Mouse (Mus musculus): Measurements from ENCODE around the gene Mcm10. TPM values are rescaled to one million over a fixed set of nuclear protein-coding genes. Genes with fewer than 3 reads are reported as not detected.

The Mcm10 gene
- polyA plus RNA-seq, 1 experiment = 4.8 TPM

- H3K4me1 ChIP-seq (ENCODE audit: control insufficient read depth, insufficient read depth, insufficient read length) = 0 out of 2 replicates have a peak, but pooled peaks cover 4% of the 10 kb centered on the region
- TF ChIP-seq POLR2A (IDR thresholded peaks at IDR 0.05; ENCODE audit: low read depth, low read length) (no peak), CTCF (IDR thresholded peaks at IDR 0.05; ENCODE audit: extremely low read depth, insufficient read depth, insufficient read length, insufficient replicate concordance) (no peak)
- H3K27ac ChIP-seq (ENCODE audit: insufficient read depth, low read length) = no peak overlapping the region
- no peaks in the 10 kb centered on the region for H3K36me3 ChIP-seq (ENCODE audit: control insufficient read depth, insufficient read depth, low read length)
- peak overlapping the region; percentile 64; the same call in 1 of the 2 replicates for H3K4me3 ChIP-seq (ENCODE audit: extremely low read depth, insufficient read depth, insufficient read length)
- no peak for DNase-seq (ENCODE audit: low read depth in 1 of 2, low spot score in 2 of 2)
- WGBS = 8% methylated on average over 8 of the region's 8 CpGs
- H3K27me3 ChIP-seq (ENCODE audit: control insufficient read depth, insufficient read depth, low read length) = no peaks in the 10 kb centered on the region
Observed at GRCm38 (mm10) chr2:5011898-5012490, 597 bp downstream of the Mcm10 start.

GRCm38 (mm10) chr2:5007107-5007506 lies 5.5 kb downstream of the Mcm10 start:
- Histone ChIP-seq H3K4me1 (ENCODE audit: control insufficient read depth, insufficient read depth, insufficient read length) (no peaks in the 10 kb centered on the region), H3K36me3 (ENCODE audit: control insufficient read depth, insufficient read depth, low read length) (no peaks in the 10 kb centered on the region), H3K27ac (ENCODE audit: insufficient read depth, low read length) (no peak overlapping the region), H3K4me3 (ENCODE audit: extremely low read depth, insufficient read depth, insufficient read length) (no peak overlapping the region), H3K27me3 (ENCODE audit: control insufficient read depth, insufficient read depth, low read length) (no peaks in the 10 kb centered on the region)
- 94% methylated on average over 4 of the region's 4 CpGs for WGBS
- TF ChIP-seq POLR2A (IDR thresholded peaks at IDR 0.05; ENCODE audit: low read depth, low read length) (no peak), CTCF (IDR thresholded peaks at IDR 0.05; ENCODE audit: extremely low read depth, insufficient read depth, insufficient read length, insufficient replicate concordance) (no peak)
- DNase-seq (ENCODE audit: low read depth in 1 of 2, low spot score in 2 of 2) = no peak

- no peak for DNase-seq (ENCODE audit: low read depth in 1 of 2, low spot score in 2 of 2)
- TF ChIP-seq CTCF (IDR thresholded peaks at IDR 0.05; ENCODE audit: extremely low read depth, insufficient read depth, insufficient read length, insufficient replicate concordance) (no peak), POLR2A (IDR thresholded peaks at IDR 0.05; ENCODE audit: low read depth, low read length) (no peak)
- no peaks in the 10 kb centered on the region for H3K36me3 ChIP-seq (ENCODE audit: control insufficient read depth, insufficient read depth, low read length)
- H3K27me3 ChIP-seq (ENCODE audit: control insufficient read depth, insufficient read depth, low read length) = no peaks in the 10 kb centered on the region
- 94% methylated on average over 6 of the region's 6 CpGs for WGBS
- no peak overlapping the region for H3K4me3 ChIP-seq (ENCODE audit: extremely low read depth, insufficient read depth, insufficient read length)
- H3K4me1 ChIP-seq (ENCODE audit: control insufficient read depth, insufficient read depth, insufficient read length) = no peaks in the 10 kb centered on the region
- no peak overlapping the region for H3K27ac ChIP-seq (ENCODE audit: insufficient read depth, low read length)
Observed at GRCm38 (mm10) chr2:5001266-5001665, 11.3 kb downstream of the Mcm10 start.

- 72% methylated on average over 3 of the region's 3 CpGs for WGBS
- H3K27me3 ChIP-seq (ENCODE audit: control insufficient read depth, insufficient read depth, low read length) = no peaks in the 10 kb centered on the region
- H3K36me3 ChIP-seq (ENCODE audit: control insufficient read depth, insufficient read depth, low read length) = no peaks in the 10 kb centered on the region
- no peak for DNase-seq (ENCODE audit: low read depth in 1 of 2, low spot score in 2 of 2)
- no peaks in the 10 kb centered on the region for H3K4me1 ChIP-seq (ENCODE audit: control insufficient read depth, insufficient read depth, insufficient read length)
- TF ChIP-seq POLR2A (IDR thresholded peaks at IDR 0.05; ENCODE audit: low read depth, low read length) (no peak), CTCF (IDR thresholded peaks at IDR 0.05; ENCODE audit: extremely low read depth, insufficient read depth, insufficient read length, insufficient replicate concordance) (no peak)
- no peak overlapping the region for H3K4me3 ChIP-seq (ENCODE audit: extremely low read depth, insufficient read depth, insufficient read length)
- no peak overlapping the region for H3K27ac ChIP-seq (ENCODE audit: insufficient read depth, low read length)
Observed at GRCm38 (mm10) chr2:4998905-4999304, 13.7 kb downstream of the Mcm10 start.

- no peaks in the 10 kb centered on the region for H3K27me3 ChIP-seq (ENCODE audit: control insufficient read depth, insufficient read depth, low read length)
- H3K4me3 ChIP-seq (ENCODE audit: extremely low read depth, insufficient read depth, insufficient read length) = no peak overlapping the region
- 96% methylated on average over 6 of the region's 6 CpGs for WGBS
- H3K36me3 ChIP-seq (ENCODE audit: control insufficient read depth, insufficient read depth, low read length) = no peaks in the 10 kb centered on the region
- no peaks in the 10 kb centered on the region for H3K4me1 ChIP-seq (ENCODE audit: control insufficient read depth, insufficient read depth, insufficient read length)
- no peak overlapping the region for H3K27ac ChIP-seq (ENCODE audit: insufficient read depth, low read length)
- DNase-seq (ENCODE audit: low read depth in 1 of 2, low spot score in 2 of 2) = no peak
- no peak for TF ChIP-seq CTCF (IDR thresholded peaks at IDR 0.05; ENCODE audit: extremely low read depth, insufficient read depth, insufficient read length, insufficient replicate concordance)
- no peak for TF ChIP-seq POLR2A (IDR thresholded peaks at IDR 0.05; ENCODE audit: low read depth, low read length)
Observed at GRCm38 (mm10) chr2:4996421-4996824, 16.2 kb downstream of the Mcm10 start.

GRCm38 (mm10) chr2:4995646-4996045 lies 16.9 kb downstream of the Mcm10 start:
- WGBS = 96% methylated on average over 11 of the region's 11 CpGs
- Histone ChIP-seq H3K27me3 (ENCODE audit: control insufficient read depth, insufficient read depth, low read length) (no peaks in the 10 kb centered on the region), H3K27ac (ENCODE audit: insufficient read depth, low read length) (no peak overlapping the region), H3K36me3 (ENCODE audit: control insufficient read depth, insufficient read depth, low read length) (no peaks in the 10 kb centered on the region), H3K4me1 (ENCODE audit: control insufficient read depth, insufficient read depth, insufficient read length) (no peaks in the 10 kb centered on the region), H3K4me3 (ENCODE audit: extremely low read depth, insufficient read depth, insufficient read length) (no peak overlapping the region)
- TF ChIP-seq CTCF (IDR thresholded peaks at IDR 0.05; ENCODE audit: extremely low read depth, insufficient read depth, insufficient read length, insufficient replicate concordance) (no peak), POLR2A (IDR thresholded peaks at IDR 0.05; ENCODE audit: low read depth, low read length) (no peak)
- DNase-seq (ENCODE audit: low read depth in 1 of 2, low spot score in 2 of 2) = no peak

GRCm38 (mm10) chr2:4994436-4994835 lies 18.2 kb downstream of the Mcm10 start:
- Histone ChIP-seq H3K4me1 (ENCODE audit: control insufficient read depth, insufficient read depth, insufficient read length) (no peaks in the 10 kb centered on the region), H3K27ac (ENCODE audit: insufficient read depth, low read length) (no peak overlapping the region), H3K4me3 (ENCODE audit: extremely low read depth, insufficient read depth, insufficient read length) (no peak overlapping the region), H3K36me3 (ENCODE audit: control insufficient read depth, insufficient read depth, low read length) (no peaks in the 10 kb centered on the region), H3K27me3 (ENCODE audit: control insufficient read depth, insufficient read depth, low read length) (no peaks in the 10 kb centered on the region)
- 98% methylated on average over 4 of the region's 4 CpGs for WGBS
- DNase-seq (ENCODE audit: low read depth in 1 of 2, low spot score in 2 of 2) = no peak
- TF ChIP-seq CTCF (IDR thresholded peaks at IDR 0.05; ENCODE audit: extremely low read depth, insufficient read depth, insufficient read length, insufficient replicate concordance) (no peak), POLR2A (IDR thresholded peaks at IDR 0.05; ENCODE audit: low read depth, low read length) (no peak)

All from spleen, adult 2 months (tissue).